Mouse (Mus musculus) myocyte (in vitro differentiated cells): Measurements from ENCODE around the gene Cntf. TPM values are rescaled to one million over a fixed set of nuclear protein-coding genes. Genes with fewer than 3 reads are reported as not detected.
A peak's percentile ranks its signal among the peaks of the same experiment; 100 is the strongest.

ENCODE experiments used
- H3K27me3 ChIP-seq: one replicate; pipeline ENCODE4 v1.6.1; 2011; ENCODE audit not compliant: control insufficient read depth, insufficient read depth, insufficient read length
- H3K36me3 ChIP-seq: one replicate; pipeline ENCODE4 v1.6.1; 2011; ENCODE audit not compliant: control insufficient read depth, insufficient read depth
- H3K4me2 ChIP-seq: one replicate; pipeline ENCODE4 v1.6.1; 2011; ENCODE audit warnings: low read depth, control low read depth
- H3K4me3 ChIP-seq: one replicate; pipeline ENCODE4 v1.5.1; 2011; ENCODE audit warnings: mild to moderate bottlenecking, control low read depth, moderate library complexity
- H3K79me2 ChIP-seq: one replicate; pipeline ENCODE4 v1.6.1; 2011; ENCODE audit not compliant: control insufficient read depth, insufficient read depth
- H3ac ChIP-seq: one replicate; pipeline ENCODE4 v1.6.1; 2011; ENCODE audit not compliant: control insufficient read depth, insufficient read length
- CEBPB ChIP-seq: IDR thresholded peaks from 2 replicates; pipeline ENCODE4 v1.6.1; 2011; ENCODE audit warnings: mild to moderate bottlenecking, moderate library complexity; ENCODE audit not compliant: poor library complexity, insufficient read depth, severe bottlenecking
- E2F4 ChIP-seq: IDR thresholded peaks from one replicate; pipeline ENCODE4 v1.6.1; 2011; ENCODE audit warnings: mild to moderate bottlenecking, control low read depth, moderate library complexity; ENCODE audit not compliant: insufficient read depth
- MAX ChIP-seq: IDR thresholded peaks from one replicate; pipeline ENCODE4 v1.6.1; 2011; ENCODE audit warnings: low read depth, mild to moderate bottlenecking, control low read depth
- MYOD1 ChIP-seq, 3 experiments: IDR thresholded peaks; one replicate each; pipeline ENCODE4 v1.6.1; 2011; ENCODE audit warnings: control low read depth in 2 of 3, low read depth in 2 of 3, mild to moderate bottlenecking in 2 of 3, moderate library complexity in 1 of 3; ENCODE audit not compliant: insufficient read length in 2 of 3, control insufficient read depth in 1 of 3
- MYOG ChIP-seq, 3 experiments: IDR thresholded peaks; one replicate each; pipeline ENCODE4 v1.6.1; 2011; ENCODE audit warnings: control low read depth in 2 of 3, low read depth in 2 of 3, mild to moderate bottlenecking in 2 of 3; ENCODE audit not compliant: insufficient read length in 2 of 3, control insufficient read depth in 1 of 3, insufficient read depth in 1 of 3
- POLR2A ChIP-seq: IDR thresholded peaks from one replicate; pipeline ENCODE4 v1.6.1; 2011; ENCODE audit warnings: low read depth, mild to moderate bottlenecking, control low read depth, moderate library complexity; ENCODE audit not compliant: insufficient read length
- POLR2AphosphoS2 ChIP-seq: IDR thresholded peaks from one replicate; pipeline ENCODE4 v1.6.1; 2011; ENCODE audit warnings: low read depth, control low read depth; ENCODE audit not compliant: insufficient read length
- REST ChIP-seq: IDR thresholded peaks from one replicate; pipeline ENCODE4 v1.6.1; 2011; ENCODE audit warnings: mild to moderate bottlenecking, control low read depth, moderate library complexity; ENCODE audit not compliant: insufficient read depth, insufficient read length
- SRF ChIP-seq: IDR thresholded peaks from one replicate; pipeline ENCODE4 v1.6.1; 2011; ENCODE audit warnings: low read depth; ENCODE audit not compliant: control insufficient read depth, insufficient read length
- TCF12 ChIP-seq: IDR thresholded peaks from one replicate; pipeline ENCODE4 v1.6.1; 2011; ENCODE audit warnings: mild to moderate bottlenecking, control low read depth; ENCODE audit not compliant: poor library complexity, insufficient read depth, severe bottlenecking
- TCF3 ChIP-seq: IDR thresholded peaks from one replicate; pipeline ENCODE4 v1.6.1; 2011; ENCODE audit warnings: low read depth, control low read depth; ENCODE audit not compliant: insufficient read length
- USF1 ChIP-seq: IDR thresholded peaks from one replicate; pipeline ENCODE4 v1.6.1; 2011; ENCODE audit warnings: low read depth, mild to moderate bottlenecking, control low read depth, moderate library complexity
- polyA plus RNA-seq: library from polyadenylated mRNA; unstranded; fragments of >200 nt; fragmentation: generic; extraction: Trizol; gene quantifications from one replicate; pipeline ENCODE4 v1.2.1, GENCODE M21; 2012; ENCODE audit warnings: missing spikeins

Cntf gene
- polyA plus RNA-seq, 1 experiment: 1.0 TPM

GRCm38 (mm10) chr19:12799081-12799480 is 33.6 kb upstream of the Cntf start:
- H3ac ChIP-seq: no peak overlapping the region
- no peaks in the 10 kb centered on the region for H3K27me3 ChIP-seq
- no peak overlapping the region for H3K4me3 ChIP-seq
- no peaks in the 10 kb centered on the region for H3K36me3 ChIP-seq
- H3K4me2 ChIP-seq: no peak overlapping the region
- H3K79me2 ChIP-seq: peaks cover 5% of the 10 kb centered on the region
- TF ChIP-seq SRF (no peak), TCF12 (no peak), REST (no peak), USF1 (no peak), MAX (no peak), POLR2A (no peak), TCF3 (no peak), MYOD1 (IDR thresholded peaks at IDR 0.05; ENCODE audit: control insufficient read depth in 1 of 3, insufficient read length in 2 of 3, low read depth in 2 of 3) (no peak), MYOG (IDR thresholded peaks at IDR 0.05; ENCODE audit: control insufficient read depth in 1 of 3, insufficient read depth in 1 of 3, insufficient read length in 2 of 3, low read depth in 2 of 3) (no peak), E2F4 (no peak), CEBPB (no peak), POLR2AphosphoS2 (no peak)

- H3K27me3 ChIP-seq: no peaks in the 10 kb centered on the region
- no peaks in the 10 kb centered on the region for H3K36me3 ChIP-seq
- TF ChIP-seq USF1: no peak
- TF ChIP-seq POLR2A: no peak
- TF ChIP-seq MYOD1 (IDR thresholded peaks at IDR 0.05; ENCODE audit: control insufficient read depth in 1 of 3, insufficient read length in 2 of 3, low read depth in 2 of 3): no peak
- H3ac ChIP-seq: no peak overlapping the region
- peaks cover 11% of the 10 kb centered on the region for H3K79me2 ChIP-seq
- H3K4me3 ChIP-seq: no peak overlapping the region
- H3K4me2 ChIP-seq: no peak overlapping the region
Observed at GRCm38 (mm10) chr19:12798404-12798803, 33.0 kb upstream of the Cntf start.

GRCm38 (mm10) chr19:12797071-12797470 is 31.6 kb upstream of the Cntf start:
- Histone ChIP-seq H3K4me3 (peak overlapping the region; percentile 63), H3ac (no peak overlapping the region), H3K4me2 (peak overlapping the region; percentile 98), H3K27me3 (no peaks in the 10 kb centered on the region), H3K36me3 (no peaks in the 10 kb centered on the region), H3K79me2 (peaks cover 25% of the 10 kb centered on the region)
- TF ChIP-seq MAX (no peak), POLR2AphosphoS2 (no peak), POLR2A (no peak), CEBPB (no peak), TCF3 (no peak), SRF (no peak), E2F4 (no peak), MYOD1 (IDR thresholded peaks at IDR 0.05; ENCODE audit: control insufficient read depth in 1 of 3, insufficient read length in 2 of 3, low read depth in 2 of 3) (no peak), REST (no peak), MYOG (IDR thresholded peaks at IDR 0.05; ENCODE audit: control insufficient read depth in 1 of 3, insufficient read depth in 1 of 3, insufficient read length in 2 of 3, low read depth in 2 of 3) (no peak), TCF12 (no peak), USF1 (no peak)

- H3K4me2 ChIP-seq: peak overlapping the region; percentile 98
- H3K4me3 ChIP-seq: peak overlapping the region; percentile 63
- no peaks in the 10 kb centered on the region for H3K27me3 ChIP-seq
- peak overlapping the region; percentile 84 for H3ac ChIP-seq
- peak; percentile 37 for TF ChIP-seq POLR2A
- no peak for TF ChIP-seq USF1
- no peak for TF ChIP-seq POLR2AphosphoS2
- no peaks in the 10 kb centered on the region for H3K36me3 ChIP-seq
- peaks cover 31% of the 10 kb centered on the region for H3K79me2 ChIP-seq
Observed at GRCm38 (mm10) chr19:12796328-12796931, 31.0 kb upstream of the Cntf start.

GRCm38 (mm10) chr19:12795511-12796327 is 30.3 kb upstream of the Cntf start, which contains the start of the genes Zfp91 and Lpxn:
Gene Zfp91 (minus strand): TSS chr19:12796126.
Gene Lpxn (plus strand): TSS chr19:12796193.
- Histone ChIP-seq H3K36me3 (no peaks in the 10 kb centered on the region), H3K27me3 (no peaks in the 10 kb centered on the region), H3K79me2 (peaks cover 38% of the 10 kb centered on the region), H3K4me3 (peak within 1 kb of the TSS; percentile 63), H3ac (peak within 1 kb of the TSS; percentile 84), H3K4me2 (peak within 1 kb of the TSS; percentile 98)
- TF ChIP-seq MYOG (IDR thresholded peaks at IDR 0.05; ENCODE audit: control insufficient read depth in 1 of 3, insufficient read depth in 1 of 3, insufficient read length in 2 of 3, low read depth in 2 of 3) (no peak), E2F4 (peak; percentile 66), USF1 (no peak), POLR2AphosphoS2 (peak; percentile 3), MYOD1 (IDR thresholded peaks at IDR 0.05; ENCODE audit: control insufficient read depth in 1 of 3, insufficient read length in 2 of 3, low read depth in 2 of 3) (no peak)
